Mouse (Mus musculus) left cerebral cortex, adult 8-10 months (tissue): ENCODE measurements at regions not wholly inside any gene's neighbourhood (a gene's known extent, or its start where the extent isn't known, plus 50 kb on each side); places are given as distances from the start of the nearest gene placed in this dataset.
"Not testable (repeated sequence)": the region's sequence is repeated elsewhere in the genome, so short reads cannot be mapped to it uniquely, and the experiment has no call there.

Source experiments
- DNase-seq, 2 experiments: peaks; one replicate each; pipeline ENCODE4 v3.0.0; 2022; ENCODE audit warnings: low spot score in 2 of 2

DNA sequence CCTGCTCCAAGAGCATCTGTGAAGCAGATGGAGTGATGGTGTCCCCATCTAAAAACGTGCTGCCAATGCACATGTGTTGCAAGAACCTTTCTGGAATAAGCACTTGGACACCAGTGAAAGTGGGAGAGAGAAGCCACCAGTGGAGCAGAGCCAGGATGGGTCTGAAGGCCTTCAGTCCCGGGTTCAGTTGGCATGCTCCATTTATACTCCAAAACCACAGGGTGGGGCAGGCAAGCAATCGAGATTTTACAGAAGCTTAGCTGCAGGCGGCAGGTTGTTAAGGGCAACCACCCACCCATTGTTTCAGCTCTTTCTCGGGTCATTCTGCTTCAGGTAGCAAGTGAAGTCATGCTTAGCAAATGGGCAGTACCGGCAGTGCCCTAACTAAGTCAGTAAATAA is 51.8 kb upstream of the Sv2b start:
- DNase-seq: no peak

DNA sequence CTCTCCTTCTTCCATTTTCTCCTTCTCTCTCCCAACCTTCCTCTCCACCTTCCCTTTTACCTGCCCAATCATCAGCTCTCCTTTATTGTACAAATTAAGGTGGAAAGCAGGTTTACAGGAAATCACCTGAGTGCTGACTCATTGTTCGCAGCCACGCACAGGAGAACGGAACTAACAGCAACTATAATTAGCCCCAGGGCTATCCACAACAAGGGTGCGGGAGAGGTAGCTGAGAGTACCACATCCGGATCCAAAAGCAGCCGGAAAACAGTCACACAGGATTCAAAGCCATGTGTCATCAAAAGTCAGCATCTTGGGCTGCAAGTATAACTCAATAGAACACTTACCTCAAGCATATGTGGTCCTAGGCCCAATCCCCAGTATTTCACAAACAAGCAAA is 53.5 kb upstream of the Sv2b start:
- DNase-seq: no peak

DNA sequence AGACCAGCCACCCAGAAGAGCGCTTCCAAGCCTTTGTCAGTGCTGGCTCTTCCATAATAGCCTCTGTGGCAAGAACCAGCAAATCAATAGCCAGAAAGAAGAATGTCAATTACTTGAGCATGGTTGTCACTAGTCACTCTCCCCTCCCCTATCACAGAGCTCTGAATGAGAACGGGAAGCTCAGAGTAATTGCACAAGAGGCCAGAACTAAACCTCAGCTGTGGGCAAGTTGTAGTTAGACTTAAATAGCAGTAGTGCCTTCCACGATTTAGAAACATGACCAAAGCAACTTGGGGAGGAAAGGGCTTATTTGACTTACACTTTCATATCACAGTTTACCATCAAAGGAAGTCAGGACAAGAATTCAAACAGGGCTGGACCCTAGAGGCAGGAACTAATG is 56.4 kb upstream of the Sv2b start:
- no peak for DNase-seq

DNA sequence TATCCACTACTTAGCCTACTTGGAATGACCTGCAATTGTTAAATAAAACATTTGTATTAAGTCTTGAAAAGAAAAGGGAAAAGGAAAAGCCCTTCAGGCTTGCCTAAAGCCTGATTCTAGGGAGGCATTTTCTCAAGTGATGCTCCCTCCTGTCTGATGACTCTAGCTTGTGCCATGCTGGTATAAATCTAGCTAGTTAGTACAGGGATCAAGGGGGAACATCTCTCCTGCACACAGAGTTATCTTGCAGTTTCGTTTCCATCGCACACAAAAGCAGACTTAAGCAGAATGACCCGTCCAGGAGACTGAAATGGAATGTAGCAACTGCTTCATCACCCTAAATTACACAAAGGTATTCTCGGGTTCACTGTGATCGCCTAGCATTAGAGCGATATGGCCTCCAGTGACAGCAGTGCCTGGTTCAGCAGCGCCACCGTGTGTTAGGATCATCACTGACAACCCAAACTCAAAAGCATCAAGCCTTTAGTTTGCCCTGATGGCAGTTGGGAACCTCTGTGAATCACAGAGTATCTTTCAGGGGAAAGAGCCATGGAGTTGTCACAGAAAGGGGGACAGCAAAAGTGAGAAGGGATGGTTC is 57.3 kb upstream of the Sv2b start:
- peak; percentile 44 to 81 for DNase-seq

DNA sequence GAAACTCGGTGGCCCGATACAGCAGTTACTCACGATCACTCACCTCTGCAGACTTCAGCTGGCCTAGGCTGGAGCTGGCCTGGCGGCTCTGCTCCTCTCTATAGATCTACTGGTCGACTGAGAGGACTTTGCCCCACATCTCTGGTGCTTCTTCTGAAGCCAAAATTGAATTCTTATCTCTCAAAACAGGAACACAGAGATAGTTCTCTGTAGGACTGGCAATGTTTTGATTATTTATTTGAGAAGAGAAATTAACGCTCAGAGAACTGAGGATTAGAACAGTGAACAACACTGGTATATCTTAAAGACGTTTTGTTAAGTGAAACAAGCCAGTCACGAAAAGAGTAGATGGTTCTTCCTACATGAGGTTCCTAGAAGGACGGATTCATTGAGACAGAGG is 59.3 kb upstream of the Sv2b start:
- no peak for DNase-seq

DNA sequence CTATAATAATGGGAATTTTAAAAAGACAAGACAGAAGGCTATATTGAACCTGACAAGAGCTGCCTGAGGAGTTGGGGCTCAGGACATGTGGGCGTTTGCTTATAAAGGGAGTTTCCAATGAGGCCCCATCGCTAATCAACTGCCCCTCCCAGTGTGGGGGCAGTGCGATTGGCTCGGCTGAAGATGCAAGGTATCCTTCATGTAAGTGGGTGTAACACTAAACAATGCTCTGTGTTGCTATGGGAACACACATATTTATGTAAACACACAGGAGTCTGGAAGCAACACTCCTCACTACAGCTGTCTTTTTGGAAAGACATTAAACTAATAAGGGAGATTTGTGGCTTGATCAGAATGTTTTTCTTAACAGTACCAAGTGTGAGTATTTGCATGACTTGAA is 60.3 kb upstream of the Sv2b start:
- DNase-seq: no peak

DNA sequence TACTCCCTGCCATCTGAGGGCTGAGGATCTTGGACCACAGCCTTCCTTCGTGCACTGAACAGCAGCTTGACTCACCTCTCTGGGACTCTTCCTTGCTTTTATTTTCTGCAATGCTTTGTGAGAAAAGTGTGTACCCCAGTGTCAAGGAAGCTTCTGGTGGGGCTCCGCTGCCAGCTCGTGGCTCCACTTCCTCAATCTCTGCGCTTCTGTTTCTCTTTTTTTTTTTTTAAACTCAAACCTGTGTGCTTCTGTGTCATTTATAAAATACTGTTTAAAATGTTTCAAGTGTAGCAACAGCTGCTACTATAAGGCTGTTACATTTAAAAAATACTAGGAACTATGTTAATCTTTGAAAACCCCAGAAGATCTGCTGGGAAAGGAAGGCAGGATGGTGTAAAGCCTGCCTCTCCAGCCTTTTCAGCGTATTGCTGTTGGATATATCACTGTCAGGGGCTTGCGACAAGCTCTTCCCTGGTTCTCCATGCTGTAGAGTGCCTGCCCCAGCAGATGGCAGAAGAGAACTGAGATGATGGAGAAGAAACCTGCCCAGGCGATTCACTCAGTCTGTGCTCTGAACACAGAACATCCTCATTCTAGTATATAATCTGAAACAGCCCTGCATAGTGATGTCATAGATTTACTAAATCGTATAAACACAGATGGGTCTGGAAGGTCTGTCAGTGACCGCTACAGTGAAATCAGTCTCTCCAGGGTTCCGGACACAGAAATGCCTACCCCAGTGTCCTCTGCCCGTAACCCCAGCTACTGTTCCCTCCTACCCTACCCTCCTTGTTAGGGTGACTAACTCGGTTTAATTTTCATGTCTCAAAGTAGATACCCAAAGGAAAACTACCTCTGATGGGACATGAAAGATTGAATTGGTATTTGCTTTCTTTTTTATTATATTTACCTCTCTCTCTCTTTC is 61.8 kb upstream of the Sv2b start:
- peak; percentile 60 to 67 for DNase-seq

DNA sequence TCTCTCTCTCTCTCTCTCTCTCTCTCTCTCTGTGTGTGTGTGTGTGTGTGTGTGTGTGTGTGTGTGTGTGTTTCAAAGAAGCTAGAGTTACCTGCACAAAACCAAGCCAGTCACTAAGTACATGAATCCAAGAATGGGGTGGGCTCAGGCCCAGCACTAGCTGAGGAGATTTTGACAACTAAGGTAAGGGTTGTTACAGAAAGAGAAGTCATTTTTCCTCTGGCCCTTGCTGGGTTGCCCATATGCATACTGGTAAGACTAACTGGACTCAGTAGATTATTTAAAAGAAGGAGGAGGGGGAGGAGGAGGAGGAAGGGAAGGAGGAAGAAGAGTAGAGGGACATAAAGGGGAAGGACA is 62.4 kb upstream of the Sv2b start:
- no peak for DNase-seq

DNA sequence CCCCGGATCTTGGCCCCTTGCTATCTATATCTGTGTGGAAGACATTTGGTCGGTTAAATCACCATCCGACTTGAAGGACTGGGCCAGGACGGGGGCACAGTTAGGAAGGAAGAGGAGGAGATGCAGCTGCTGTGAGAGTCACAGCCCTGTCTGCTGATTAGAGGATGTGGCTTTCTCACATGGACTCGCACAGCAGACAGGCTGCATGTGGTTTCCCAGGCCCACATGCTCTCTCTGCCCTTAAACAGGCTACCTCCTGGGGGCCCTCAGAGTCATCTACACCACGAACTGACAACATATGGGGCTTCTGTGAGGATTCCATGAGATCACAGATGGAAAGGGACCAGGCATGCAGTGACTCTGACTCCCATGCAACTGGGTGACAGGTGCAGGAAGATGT is 62.9 kb upstream of the Sv2b start:
- no peak for DNase-seq

DNA sequence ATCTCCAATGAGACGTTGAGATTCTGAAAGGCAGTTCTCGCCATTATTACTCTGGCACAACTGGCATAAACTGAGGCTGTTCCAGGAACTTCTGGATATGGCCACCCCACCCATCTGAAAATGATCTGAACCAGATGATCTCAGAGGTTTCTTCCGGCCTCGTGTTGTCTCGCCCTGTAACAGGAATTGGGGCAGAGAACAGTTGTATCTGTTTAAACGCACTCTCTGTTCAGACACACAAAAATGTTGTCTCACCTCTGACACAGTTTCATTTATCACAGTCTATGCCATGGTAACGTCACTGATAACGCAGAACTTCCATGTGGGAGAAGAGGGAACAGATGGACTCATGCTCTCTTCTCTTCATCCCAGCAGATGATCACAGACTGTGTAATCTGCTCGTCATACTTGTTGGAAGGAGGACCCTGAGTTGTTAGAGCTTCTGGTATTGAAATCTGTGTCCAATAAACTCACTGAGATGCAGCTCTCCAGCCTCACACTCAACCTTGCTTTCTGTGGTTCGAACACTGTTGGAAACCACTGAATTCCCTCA is 63.9 kb upstream of the Sv2b start:
- no peak for DNase-seq

DNA sequence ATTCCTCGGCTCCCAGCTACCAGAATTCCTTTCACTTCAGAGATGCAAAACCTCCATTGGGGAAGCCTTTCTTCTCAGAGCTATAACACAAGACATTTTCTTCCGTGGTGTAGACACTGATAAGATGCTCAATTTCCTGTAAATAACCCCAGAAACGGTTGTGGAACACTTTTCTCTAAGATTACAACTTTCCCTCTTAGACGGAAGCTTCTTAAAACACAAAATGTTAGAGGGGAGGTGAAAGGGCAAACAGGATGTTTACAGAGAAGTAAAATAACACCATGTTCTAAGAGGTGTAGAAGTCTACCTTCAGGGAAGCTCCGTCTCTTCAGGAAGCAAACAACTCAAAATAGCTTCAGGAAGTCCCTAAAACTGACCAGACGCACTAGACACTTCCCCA is 65.4 kb upstream of the Sv2b start:
- DNase-seq: no peak

DNA sequence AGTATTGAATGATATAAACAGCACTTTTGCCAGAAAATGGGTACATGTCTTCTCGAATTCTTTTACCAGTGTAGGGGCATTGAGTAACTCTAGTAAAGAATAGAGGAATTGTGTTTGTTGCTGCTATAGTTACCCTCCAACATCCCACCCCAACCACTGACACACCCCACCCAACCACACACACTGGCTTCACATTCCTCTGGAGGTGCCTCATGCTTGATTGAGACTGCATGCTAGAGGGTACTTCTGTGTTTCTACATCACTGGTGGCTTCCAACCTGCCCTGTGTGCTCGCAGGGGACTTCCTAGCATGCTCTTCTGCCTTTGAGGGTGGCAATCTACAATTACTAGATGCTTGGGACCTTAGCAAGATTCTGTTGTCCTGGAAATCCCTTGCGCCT is 70.5 kb upstream of the Sv2b start:
- DNase-seq: no peak

DNA sequence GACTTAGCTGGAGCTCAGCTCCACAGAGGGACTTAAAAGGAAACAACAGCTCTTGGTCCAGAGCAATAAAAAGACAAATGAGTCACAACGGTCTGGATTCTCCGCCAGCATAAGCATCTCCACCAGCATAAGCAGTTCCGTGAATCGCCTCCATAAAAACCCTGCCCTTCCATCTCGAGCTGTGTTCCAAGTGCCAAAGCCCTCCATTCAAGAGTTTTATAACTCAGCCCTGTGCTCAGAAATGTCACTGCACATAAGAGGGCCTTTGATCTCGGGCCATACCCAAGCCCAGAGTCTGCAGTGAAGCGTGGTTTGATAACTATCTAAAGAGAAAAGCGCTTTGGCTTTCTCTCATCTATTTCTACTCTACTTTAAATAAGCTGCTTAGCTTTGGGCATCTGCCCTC is 70.8 kb upstream of the Akap13 start:
- no peak for DNase-seq

DNA sequence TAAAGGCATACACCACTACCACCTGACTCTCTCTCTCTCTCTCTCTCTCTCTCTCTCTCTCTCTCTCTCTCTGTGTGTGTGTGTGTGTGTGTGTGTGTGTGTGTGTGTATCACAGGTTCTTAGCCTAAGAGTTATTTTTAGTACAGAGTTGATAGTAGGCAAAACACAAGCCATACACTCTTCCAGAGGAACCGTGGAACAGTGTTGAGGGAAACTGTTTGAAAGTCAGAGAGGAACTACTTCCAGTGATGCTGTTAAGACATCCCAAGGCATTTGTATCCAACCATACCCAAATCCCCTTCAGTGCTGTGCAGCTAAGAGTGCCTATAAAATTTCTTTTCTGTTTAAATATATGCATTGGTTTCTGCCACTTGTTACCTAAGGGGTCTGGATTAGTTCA is 68.3 kb upstream of the Akap13 start:
- DNase-seq: no peak

DNA sequence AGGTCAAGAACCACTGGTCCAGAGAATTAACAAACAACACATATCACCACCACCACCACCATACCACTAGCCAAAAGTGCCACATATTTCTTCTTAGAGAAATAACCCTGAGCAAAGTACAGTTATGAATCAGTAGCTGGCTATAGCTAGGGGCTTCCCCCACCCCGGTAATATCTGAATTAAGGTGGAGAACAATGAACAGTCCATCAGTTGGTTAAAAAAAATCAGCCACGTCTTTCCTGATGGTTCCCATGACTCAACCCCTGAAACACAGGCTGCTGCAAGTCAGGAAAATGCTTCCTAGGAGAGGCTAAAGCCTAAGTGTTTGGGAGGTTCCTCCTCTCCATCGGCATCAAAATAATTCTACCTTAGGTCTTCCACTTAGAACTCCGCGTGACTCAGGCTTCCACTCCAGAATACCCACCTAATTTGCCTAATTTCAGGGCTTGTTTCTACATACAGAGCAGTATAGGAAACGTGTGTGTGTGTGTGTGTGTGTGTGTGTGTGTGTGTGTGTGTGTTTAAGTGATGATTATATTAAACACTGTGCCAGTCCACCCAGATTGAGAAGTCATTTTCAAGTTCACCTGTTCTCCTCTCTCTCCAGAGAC is 67.4 kb upstream of the Akap13 start:
- DNase-seq: no peak

DNA sequence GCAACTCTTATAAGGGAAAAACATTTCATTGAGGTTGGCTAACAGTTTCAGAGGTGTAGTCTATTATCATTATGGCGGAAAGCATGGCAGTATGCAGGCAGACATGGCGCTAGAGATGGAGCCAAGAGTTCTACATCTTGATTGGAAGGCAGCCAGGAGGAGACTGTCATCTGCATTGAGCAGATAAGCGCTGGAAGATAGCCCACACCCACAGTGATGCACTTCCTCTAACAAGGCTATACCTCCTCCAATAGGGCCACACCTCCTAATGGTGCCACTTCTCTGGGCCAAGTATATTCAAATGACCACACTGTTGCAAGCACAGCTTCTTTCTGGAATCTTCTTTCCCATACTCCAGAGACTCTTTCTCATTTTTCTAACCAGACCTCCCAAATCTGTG is 65.2 kb upstream of the Akap13 start:
- no peak for DNase-seq

DNA sequence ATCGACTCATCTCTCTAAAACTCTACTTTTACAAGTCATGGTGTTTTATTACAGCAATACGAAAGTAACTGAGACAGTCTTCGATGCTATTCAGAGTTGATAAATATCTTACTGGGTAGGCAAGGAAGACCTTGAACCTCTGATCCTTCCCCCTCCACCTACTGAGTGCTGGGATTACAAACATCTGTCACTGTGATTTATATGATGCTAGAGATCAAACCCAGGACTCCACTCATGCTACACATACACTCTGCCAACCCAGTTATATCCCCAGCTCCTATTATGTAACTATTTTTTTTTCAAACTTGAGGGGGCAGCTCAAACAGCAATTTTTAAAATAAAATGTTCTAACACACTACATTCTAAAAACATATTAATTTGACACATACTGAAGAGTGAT is 62.6 kb upstream of the Akap13 start:
- no peak for DNase-seq

DNA sequence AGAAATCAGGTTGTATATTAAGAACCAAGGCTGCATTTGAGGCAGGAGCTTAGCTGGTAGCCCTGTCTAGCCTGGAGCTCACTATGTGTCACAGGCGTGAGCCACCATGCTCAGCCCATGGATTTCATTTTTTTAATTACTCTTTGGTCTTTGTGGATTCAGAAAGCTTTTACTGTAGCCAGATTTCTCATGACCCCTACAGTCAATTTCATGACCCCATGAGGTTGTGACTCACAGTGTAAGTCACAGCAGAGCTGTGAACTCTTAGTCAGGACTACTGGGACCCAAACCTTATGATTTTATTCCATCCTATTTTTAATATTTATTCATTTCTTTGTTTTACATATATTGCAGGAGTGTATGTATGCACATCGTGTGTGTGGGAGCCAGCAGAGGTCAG is 61.9 kb upstream of the Akap13 start:
- DNase-seq: no peak

DNA sequence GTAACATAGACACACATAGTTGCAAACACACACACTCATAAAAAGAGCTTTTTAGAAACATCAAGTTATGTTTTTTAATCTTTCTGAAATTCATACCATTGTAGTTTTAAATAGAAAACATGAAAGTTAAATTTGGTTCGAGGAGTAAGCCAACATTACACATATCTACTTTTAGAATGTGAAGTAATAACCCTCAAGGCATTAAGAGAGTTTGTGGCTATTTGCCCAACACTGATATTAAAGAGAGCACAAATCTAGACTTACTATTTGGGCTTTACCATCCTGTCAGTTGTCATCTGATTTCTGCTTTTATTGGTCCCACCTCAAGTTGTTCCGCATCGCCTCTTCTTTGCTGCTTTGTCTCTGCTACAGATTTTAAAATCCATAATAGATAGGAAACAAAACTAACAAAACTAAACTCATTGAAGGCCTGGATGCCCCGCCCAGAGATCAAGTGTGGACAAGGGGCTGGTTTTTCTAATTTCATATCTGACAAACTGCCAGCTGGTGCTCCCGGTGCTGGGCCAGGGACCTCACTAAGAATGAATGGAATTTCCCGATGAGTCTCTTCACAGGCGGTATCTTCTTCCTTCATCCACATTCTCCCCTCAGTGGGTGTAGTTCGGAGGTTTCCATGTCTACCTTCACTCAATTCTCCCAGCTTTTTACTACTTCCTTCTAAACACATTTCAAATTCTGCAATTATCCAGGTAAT is 60.3 kb upstream of the Akap13 start:
- DNase-seq: no peak

DNA sequence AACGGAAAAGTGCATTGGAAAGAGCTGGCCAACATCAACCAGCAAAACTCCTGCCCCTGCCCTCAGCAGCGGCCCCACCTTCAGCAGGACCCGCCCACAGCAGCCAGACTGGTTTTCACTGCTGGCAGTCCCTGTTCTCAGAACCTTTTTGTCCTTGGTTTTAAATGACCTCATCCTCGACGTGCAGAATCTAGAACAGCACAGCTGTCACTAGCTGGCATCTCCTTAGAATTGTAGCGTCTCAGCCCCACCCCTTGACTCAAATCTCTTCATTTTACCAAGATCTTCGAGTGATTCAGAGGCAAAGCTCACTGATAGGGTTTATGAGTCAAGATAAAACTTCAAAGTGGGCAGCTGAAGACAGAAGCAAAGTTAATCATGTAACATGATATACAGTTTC is 57.8 kb upstream of the Akap13 start:
- no peak for DNase-seq

DNA sequence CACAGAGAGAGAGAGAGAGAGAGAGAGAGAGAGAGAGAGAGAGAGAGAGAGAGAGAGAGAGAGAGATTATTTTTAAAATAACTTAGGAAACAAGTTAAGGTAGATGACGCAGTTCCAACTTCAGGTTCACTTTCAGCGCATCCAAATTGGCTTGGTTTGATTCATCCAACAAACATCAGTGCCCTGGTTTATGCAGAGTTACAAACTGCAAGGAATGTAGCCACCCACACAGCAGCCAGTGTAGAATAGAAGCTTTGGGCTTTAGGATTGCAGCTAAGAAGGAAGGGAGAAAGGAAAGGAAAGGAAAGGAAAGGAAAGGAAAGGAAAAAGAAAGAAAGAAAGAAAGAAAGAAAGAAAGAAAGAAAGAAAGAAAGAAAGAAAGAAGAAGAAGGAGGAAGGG is 56.9 kb upstream of the Akap13 start:
- not testable (repeated sequence) for DNase-seq
